Mouse (Mus musculus): ENCODE measurements around the gene Ero1lb. TPM values are rescaled to one million over a fixed set of nuclear protein-coding genes. Genes with fewer than 3 reads are reported as not detected.

The Ero1lb gene
- total and polyA plus RNA-seq, 3 experiments: 4.2 to 5.8 TPM; not detected in 1

DNA sequence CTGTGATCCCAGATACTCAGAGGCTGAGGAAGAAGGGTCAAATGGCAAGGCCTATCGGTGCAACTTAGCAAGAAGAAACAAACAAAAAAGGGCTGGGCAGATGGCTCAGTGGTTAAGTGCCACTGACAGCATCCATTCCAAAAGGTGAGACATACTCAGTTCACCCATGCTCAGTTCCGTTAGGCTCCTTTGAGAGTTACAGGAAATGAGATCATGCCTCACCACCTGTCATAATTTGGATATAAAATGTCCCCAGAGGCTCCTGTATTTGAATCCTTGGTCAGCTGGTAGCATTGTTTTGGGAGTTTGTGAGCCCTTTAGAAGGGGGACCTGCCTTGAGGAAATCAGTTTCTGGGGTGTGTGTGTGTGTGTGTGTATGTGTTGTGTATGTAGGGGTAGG, 3.9 kb upstream of the Ero1lb start:
- H3K4me3 ChIP-seq (ENCODE audit: control insufficient read depth in 1 of 2, insufficient read depth in 1 of 2, low read depth in 2 of 2, low read length in 2 of 2): no peak overlapping the region
- no peaks in the 10 kb centered on the region for H3K9me3 ChIP-seq (replicated peaks; ENCODE audit: insufficient read depth, low read length)
- H3K4me1 ChIP-seq (ENCODE audit: control insufficient read depth in 1 of 2, insufficient read depth in 2 of 2, low read length in 2 of 2): peaks cover 0 to 5% of the 10 kb centered on the region in 2 experiments; a peak in 1 of 4 replicates
- H3K27me3 ChIP-seq (ENCODE audit: control insufficient read depth in 1 of 2, insufficient read depth in 2 of 2, low read length in 2 of 2): peaks cover 8 to 11% of the 10 kb centered on the region in 2 experiments
- no peaks in the 10 kb centered on the region; the same call in 1 of the 2 replicates for H3K79me2 ChIP-seq (ENCODE audit: control insufficient read depth, insufficient read depth, low read length, poor library complexity)
- no peak overlapping the region for H3K27ac ChIP-seq (ENCODE audit: control insufficient read depth, low read depth, low read length)
- no peak for DNase-seq (ENCODE audit: low read depth, low spot score)
- peaks cover 0 to 3% of the 10 kb centered on the region in 2 experiments; a peak in 2 of 4 replicates for H3K36me3 ChIP-seq (ENCODE audit: control insufficient read depth in 1 of 2, insufficient read depth in 2 of 2, low read length in 2 of 2)
- no peak overlapping the region for H3K9ac ChIP-seq (ENCODE audit: control insufficient read depth, low read depth, low read length, poor library complexity, severe bottlenecking)
- no peak for TF ChIP-seq TAL1 (IDR thresholded peaks at IDR 0.05; ENCODE audit: low read length)
- no peak for TF ChIP-seq JUND (IDR thresholded peaks at IDR 0.05; ENCODE audit: low read depth, low read length)
- no peak for TF ChIP-seq EP300 (IDR thresholded peaks at IDR 0.05; ENCODE audit: low read depth in 1 of 2, low read length in 2 of 2)
- no peak for TF ChIP-seq POLR2A (IDR thresholded peaks at IDR 0.05; ENCODE audit: control insufficient read depth in 1 of 2, insufficient read depth in 1 of 2, low read depth in 1 of 2, low read length in 2 of 2, poor library complexity in 1 of 2)
- TF ChIP-seq ZNF384 (IDR thresholded peaks at IDR 0.05; ENCODE audit: low read depth, low read length): no peak
- no peak for TF ChIP-seq SMC3 (IDR thresholded peaks at IDR 0.05; ENCODE audit: low read depth, low read length)
- TF ChIP-seq RCOR1 (IDR thresholded peaks at IDR 0.05; ENCODE audit: low read depth, low read length): no peak
- no peak for TF ChIP-seq TBP (IDR thresholded peaks at IDR 0.05; ENCODE audit: low read depth, low read length)
- no peak for TF ChIP-seq MYC (IDR thresholded peaks at IDR 0.05; ENCODE audit: low read depth, low read length)
- no peak for TF ChIP-seq ZMIZ1 (IDR thresholded peaks at IDR 0.05; ENCODE audit: low read depth, low read length)
- TF ChIP-seq POLR2AphosphoS2 (IDR thresholded peaks at IDR 0.05; ENCODE audit: low read length): no peak
- TF ChIP-seq HCFC1 (IDR thresholded peaks at IDR 0.05; ENCODE audit: low read depth, low read length): no peak

GRCm38 (mm10) chr13:12562256-12562655, 3.4 kb upstream of the Ero1lb start:
- H3K9ac ChIP-seq (ENCODE audit: control insufficient read depth, low read depth, low read length, poor library complexity, severe bottlenecking): no peak overlapping the region
- no peak overlapping the region for H3K27ac ChIP-seq (ENCODE audit: control insufficient read depth, low read depth, low read length)
- H3K79me2 ChIP-seq (ENCODE audit: control insufficient read depth, insufficient read depth, low read length, poor library complexity): no peaks in the 10 kb centered on the region; the same call in 1 of the 2 replicates
- no peaks in the 10 kb centered on the region for H3K9me3 ChIP-seq (replicated peaks; ENCODE audit: insufficient read depth, low read length)
- no peak for TF ChIP-seq UBTF (IDR thresholded peaks at IDR 0.05; ENCODE audit: borderline replicate concordance, insufficient read depth, low read depth, low read length)
- no peak for TF ChIP-seq EP300 (IDR thresholded peaks at IDR 0.05; ENCODE audit: low read depth in 1 of 2, low read length in 2 of 2)
- no peak for TF ChIP-seq HCFC1 (IDR thresholded peaks at IDR 0.05; ENCODE audit: low read depth, low read length)
- no peak for TF ChIP-seq MEF2A (IDR thresholded peaks at IDR 0.05; ENCODE audit: extremely low read depth, insufficient replicate concordance, low read depth, low read length, poor library complexity, severe bottlenecking)
- no peak for TF ChIP-seq MYC (IDR thresholded peaks at IDR 0.05; ENCODE audit: low read depth, low read length)
- no peak overlapping the region for H3K4me3 ChIP-seq (ENCODE audit: control insufficient read depth in 1 of 2, insufficient read depth in 1 of 2, low read depth in 2 of 2, low read length in 2 of 2)
- H3K36me3 ChIP-seq (ENCODE audit: control insufficient read depth in 1 of 2, insufficient read depth in 2 of 2, low read length in 2 of 2): peaks cover 0 to 3% of the 10 kb centered on the region in 2 experiments; a peak in 2 of 4 replicates
- no peak for DNase-seq (ENCODE audit: low read depth, low spot score)
- peaks cover 0 to 6% of the 10 kb centered on the region in 2 experiments; a peak in 1 of 4 replicates for H3K4me1 ChIP-seq (ENCODE audit: control insufficient read depth in 1 of 2, insufficient read depth in 2 of 2, low read length in 2 of 2)
- H3K27me3 ChIP-seq (ENCODE audit: control insufficient read depth in 1 of 2, insufficient read depth in 2 of 2, low read length in 2 of 2): peaks cover 6 to 11% of the 10 kb centered on the region in 2 experiments

Data from MEL (cell line).